Mouse (Mus musculus) kidney, embryonic 16.5 days (tissue): ENCODE data around the gene Bcl2l13. TPM values are rescaled to one million over a fixed set of nuclear protein-coding genes. Genes with fewer than 3 reads are reported as not detected.

Source experiments
- ATAC-seq: fragments of 200-750 bp; cut with Nextera tagmentation; 2 replicates; pipeline ENCODE4 v1.8.0; 2017; ENCODE audit warnings: moderate TSS enrichment; ENCODE audit not compliant: low FRiP score, low TSS enrichment
- H3K27ac ChIP-seq: fragments of 300-500 bp; sonication (generic); 2 replicates; pipeline ENCODE4 v1.5.1; 2014; ENCODE audit warnings: low read length
- H3K27me3 ChIP-seq: fragments of 300-500 bp; sonication (generic); 2 replicates; pipeline ENCODE4 v1.6.1; 2014; ENCODE audit warnings: low read length, control low read depth, mixed read lengths; ENCODE audit not compliant: insufficient read depth
- H3K36me3 ChIP-seq: fragments of 300-500 bp; sonication (generic); 2 replicates; pipeline ENCODE4 v1.6.1; 2014; ENCODE audit warnings: low read length, control low read depth, mixed read lengths; ENCODE audit not compliant: insufficient read depth
- H3K4me1 ChIP-seq: fragments of 300-500 bp; sonication (generic); 2 replicates; pipeline ENCODE4 v1.6.1; 2014; ENCODE audit warnings: low read length, control low read depth, mixed read lengths; ENCODE audit not compliant: insufficient read depth
- H3K4me2 ChIP-seq: fragments of 300-500 bp; sonication (generic); replicated peaks from 2 replicates; pipeline ENCODE4 v1.6.1; 2014; ENCODE audit warnings: low read depth, low read length
- H3K4me3 ChIP-seq: fragments of 300-500 bp; sonication (generic); 2 replicates; pipeline ENCODE4 v1.5.1; 2014; ENCODE audit warnings: mild to moderate bottlenecking, low read length
- H3K9ac ChIP-seq: fragments of 300-500 bp; sonication (generic); replicated peaks from 2 replicates; pipeline ENCODE4 v1.6.1; 2014; ENCODE audit warnings: low read length
- H3K9me3 ChIP-seq: fragments of 300-500 bp; sonication (generic); 2 replicates; pipeline ENCODE4 v1.6.1; 2016; ENCODE audit warnings: low read length, control low read depth
- WGBS: fragments of 180-500 bp; shearing (Covaris S2); extraction: QIAGEN DNeasy Blood & Tissue Kit; methylation state at CpG from one replicate; pipeline ENCODE4 v1.1.7; 2014; 5-methylcytosine and 5-hydroxymethylcytosine counted together
- polyA plus RNA-seq: library from polyadenylated mRNA; unstranded; fragments of >200 nt; fragmentation: Nextera tagmentation; extraction: Ambion mirVana; gene quantifications from 2 replicates; pipeline ENCODE4 v1.2.1, GENCODE M21; 2015

The Bcl2l13 gene
- polyA plus RNA-seq, 1 experiment from 2014 or later = 35.7 TPM

DNA sequence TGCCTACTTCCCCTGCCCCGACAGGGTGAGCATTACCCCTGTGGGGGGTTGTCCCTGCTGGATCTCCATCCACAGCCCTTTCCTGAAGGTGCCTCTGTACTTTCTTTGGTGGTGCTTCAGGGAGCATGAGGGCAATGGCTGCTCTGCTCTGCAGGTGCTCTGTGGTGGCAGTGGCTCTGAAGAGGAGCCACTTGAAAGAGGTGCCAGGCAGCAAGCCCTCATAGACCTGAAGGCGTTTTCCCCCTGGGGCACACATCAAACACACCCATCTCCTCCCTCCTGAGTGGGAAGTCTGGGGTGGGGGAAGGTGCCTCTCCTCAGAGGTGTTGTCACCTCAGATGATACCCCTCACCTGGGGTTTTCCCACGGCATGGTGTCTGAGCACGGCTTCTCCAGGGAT is 98.2 kb downstream of the Bcl2l13 start:
- no peak overlapping the region for H3K9ac ChIP-seq
- no peak overlapping the region for H3K27ac ChIP-seq
- peaks cover 33% of the 10 kb centered on the region for H3K36me3 ChIP-seq
- WGBS = 76% methylated on average over 4 of the region's 4 CpGs
- H3K4me3 ChIP-seq = no peak overlapping the region
- ATAC-seq = no peak
- no peaks in the 10 kb centered on the region for H3K4me1 ChIP-seq
- no peaks in the 10 kb centered on the region for H3K27me3 ChIP-seq
- H3K4me2 ChIP-seq = no peak overlapping the region
- no peaks in the 10 kb centered on the region for H3K9me3 ChIP-seq

DNA sequence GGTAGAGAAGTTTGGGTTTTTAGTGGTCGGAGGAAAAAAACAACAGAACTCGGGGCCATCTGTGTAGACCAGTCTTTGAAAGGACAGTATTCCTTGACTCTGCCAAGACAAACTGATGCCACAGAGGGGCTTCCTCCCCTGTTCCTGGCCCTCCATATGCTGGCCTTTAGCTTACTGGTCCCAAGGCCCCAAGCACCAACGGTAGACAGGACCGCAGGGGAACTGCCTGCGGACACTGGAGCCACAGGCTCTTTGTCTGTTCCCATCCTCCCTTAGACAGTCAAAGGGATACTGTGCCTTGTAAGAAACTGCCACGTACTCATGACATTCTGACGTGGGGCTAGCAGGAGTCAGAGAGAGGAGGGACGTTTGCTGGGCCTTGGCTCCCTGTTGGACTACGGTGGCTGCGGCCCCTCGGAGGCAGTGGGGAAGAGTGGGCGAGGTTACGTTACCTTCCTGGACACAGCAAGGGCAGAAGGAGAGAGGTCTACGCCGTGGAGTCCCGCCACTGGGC is 101.1 kb downstream of the Bcl2l13 start:
- WGBS = 77% methylated on average over 16 of the region's 16 CpGs

DNA sequence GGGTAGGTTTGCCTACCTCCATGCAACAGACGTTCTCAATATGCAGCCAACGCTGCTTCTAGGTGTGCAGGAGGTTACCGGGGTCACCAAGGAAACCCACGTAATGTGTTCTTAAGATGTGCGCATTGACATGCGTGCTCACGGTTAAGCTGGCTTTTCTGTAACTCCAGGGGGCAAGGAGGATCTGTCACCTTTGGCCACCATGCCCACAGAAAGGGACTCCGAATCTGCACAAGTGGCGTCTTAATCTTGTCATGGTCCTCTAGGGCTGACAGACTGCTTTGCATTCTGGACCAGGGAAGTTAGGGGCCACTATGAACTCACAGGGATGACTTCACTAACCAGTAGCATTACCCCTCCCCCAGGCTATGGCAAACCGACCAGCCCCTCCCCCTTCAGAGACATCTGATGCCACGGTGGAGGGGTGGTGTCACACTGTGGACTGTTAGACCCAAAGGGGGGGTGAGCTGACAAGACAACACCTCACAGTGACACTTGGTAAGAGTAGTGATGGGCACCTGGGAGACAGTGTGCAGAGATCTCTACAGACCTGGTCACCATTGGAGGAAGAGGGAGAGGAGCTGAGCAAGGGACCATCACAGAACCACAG is 102.1 kb downstream of the Bcl2l13 start:
- Histone ChIP-seq H3K27me3 (no peaks in the 10 kb centered on the region), H3K4me2 (no peak overlapping the region), H3K9me3 (no peaks in the 10 kb centered on the region), H3K9ac (no peak overlapping the region), H3K36me3 (peaks cover 17% of the 10 kb centered on the region), H3K4me1 (no peaks in the 10 kb centered on the region), H3K4me3 (no peak overlapping the region), H3K27ac (no peak overlapping the region)
- no peak for ATAC-seq
- WGBS = 76% methylated on average over 11 of the region's 11 CpGs

More for the DNA sequence above, 101.1 kb downstream of the Bcl2l13 start:
- H3K27ac ChIP-seq = no peak overlapping the region
- no peak for ATAC-seq
- no peaks in the 10 kb centered on the region for H3K9me3 ChIP-seq
- H3K4me2 ChIP-seq = no peak overlapping the region
- no peak overlapping the region for H3K9ac ChIP-seq
- H3K27me3 ChIP-seq = no peaks in the 10 kb centered on the region
- no peak overlapping the region for H3K4me3 ChIP-seq
- H3K36me3 ChIP-seq = peaks cover 26% of the 10 kb centered on the region
- no peaks in the 10 kb centered on the region for H3K4me1 ChIP-seq

DNA sequence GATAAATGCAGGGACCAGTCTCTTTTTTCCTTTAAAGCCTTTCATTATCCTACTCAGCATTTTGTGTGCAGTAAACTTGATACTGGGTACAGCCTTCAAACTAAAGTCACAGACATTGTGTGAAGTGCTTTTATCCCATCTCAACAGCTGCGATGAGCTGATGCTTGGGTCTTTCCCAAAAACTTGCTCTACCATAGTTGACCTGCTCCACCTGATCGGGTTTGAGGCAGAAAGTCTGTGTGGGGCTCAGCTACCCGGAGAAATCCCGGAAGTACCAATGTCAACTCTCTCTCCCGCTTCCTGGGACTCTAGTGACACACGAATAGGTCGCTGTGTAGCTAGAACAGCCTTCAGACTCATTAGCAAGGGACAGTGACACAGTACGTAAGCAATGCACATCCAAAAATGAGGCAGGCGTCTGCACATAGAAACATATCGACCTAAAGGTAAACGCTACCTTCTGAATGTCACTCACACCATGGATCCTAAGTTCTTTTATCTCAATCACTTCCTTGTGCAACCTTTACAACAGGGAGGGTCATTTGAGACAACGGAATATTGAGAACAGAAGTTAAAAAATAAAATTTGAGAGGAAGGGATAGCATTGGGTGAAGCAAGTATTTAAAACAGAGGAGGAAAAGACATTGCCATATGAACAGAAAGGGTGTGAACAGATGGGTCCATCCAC is 102.9 kb downstream of the Bcl2l13 start:
- no peaks in the 10 kb centered on the region for H3K27me3 ChIP-seq
- no peak overlapping the region for H3K4me2 ChIP-seq
- H3K27ac ChIP-seq = no peak overlapping the region
- peaks cover 11% of the 10 kb centered on the region for H3K36me3 ChIP-seq
- no peak overlapping the region for H3K9ac ChIP-seq
- H3K9me3 ChIP-seq = no peaks in the 10 kb centered on the region
- WGBS = 86% methylated on average over 12 of the region's 12 CpGs
- H3K4me1 ChIP-seq = no peaks in the 10 kb centered on the region
- no peak overlapping the region for H3K4me3 ChIP-seq
- ATAC-seq = no peak

DNA sequence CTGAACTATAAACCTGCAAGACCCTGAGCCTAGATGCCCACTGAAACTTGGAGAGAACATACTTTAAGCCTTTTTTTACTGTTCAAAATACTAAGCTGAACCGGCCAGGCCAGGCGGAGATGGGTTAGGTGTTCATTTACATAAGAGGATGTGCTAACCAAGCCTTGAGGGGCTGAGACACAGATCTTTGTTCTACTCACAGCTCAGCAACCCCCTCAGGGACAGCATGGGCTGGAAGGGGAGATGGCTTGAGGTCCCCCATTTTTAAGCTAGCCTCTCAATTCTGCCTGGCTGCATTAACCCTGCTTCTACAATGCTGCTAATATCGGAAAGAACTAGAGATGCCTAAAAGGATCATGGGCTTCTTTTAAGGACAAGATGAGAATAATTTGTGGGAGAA is 103.8 kb downstream of the Bcl2l13 start:
- no peak overlapping the region for H3K9ac ChIP-seq
- H3K4me1 ChIP-seq = no peaks in the 10 kb centered on the region
- peaks cover 2% of the 10 kb centered on the region for H3K36me3 ChIP-seq
- no peaks in the 10 kb centered on the region for H3K9me3 ChIP-seq
- H3K27ac ChIP-seq = no peak overlapping the region
- no peak overlapping the region for H3K4me2 ChIP-seq
- no peak for ATAC-seq
- WGBS = 86% methylated on average over 3 of the region's 3 CpGs
- no peak overlapping the region for H3K4me3 ChIP-seq
- H3K27me3 ChIP-seq = no peaks in the 10 kb centered on the region

DNA sequence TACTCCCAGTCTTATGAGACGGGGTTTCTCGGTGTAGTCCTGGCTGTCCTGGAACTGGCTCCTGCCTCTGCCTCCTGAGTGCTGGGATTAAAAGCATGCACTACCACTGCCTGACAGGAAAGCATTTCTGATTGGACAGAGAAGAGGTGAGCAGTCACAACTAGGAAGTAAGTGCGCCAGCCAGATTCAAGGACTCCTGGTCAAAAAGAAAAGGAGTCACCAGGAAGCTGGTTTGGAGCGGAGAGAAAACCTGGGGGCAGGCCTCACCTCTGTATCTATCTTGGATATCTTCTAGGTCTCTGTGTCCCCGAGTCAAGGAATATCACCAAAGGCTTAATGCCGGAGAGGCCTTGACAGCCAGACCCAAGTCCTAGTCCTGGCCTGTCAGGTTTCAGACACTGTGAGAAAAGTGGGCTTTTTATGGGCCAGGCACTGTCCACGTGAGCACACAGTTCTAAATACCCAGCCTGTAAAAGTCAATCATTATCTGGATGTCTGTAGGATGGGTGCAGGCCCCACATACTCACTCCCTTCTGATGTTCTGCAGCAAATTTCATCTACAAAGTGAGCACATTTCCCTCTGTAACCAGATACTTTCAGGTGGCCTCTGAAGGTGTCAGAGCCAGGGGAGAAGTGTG is 104.6 kb downstream of the Bcl2l13 start:
- 84% methylated on average over 7 of the region's 7 CpGs for WGBS
- Histone ChIP-seq H3K9me3 (no peaks in the 10 kb centered on the region), H3K4me2 (no peak overlapping the region), H3K9ac (no peak overlapping the region), H3K27me3 (no peaks in the 10 kb centered on the region), H3K27ac (peak overlapping the region; percentile 16; the same call in 1 of the 2 replicates), H3K4me3 (no peak overlapping the region), H3K36me3 (no peaks in the 10 kb centered on the region), H3K4me1 (no peaks in the 10 kb centered on the region)
- ATAC-seq = peak; percentile 17; the same call in 1 of the 2 replicates

DNA sequence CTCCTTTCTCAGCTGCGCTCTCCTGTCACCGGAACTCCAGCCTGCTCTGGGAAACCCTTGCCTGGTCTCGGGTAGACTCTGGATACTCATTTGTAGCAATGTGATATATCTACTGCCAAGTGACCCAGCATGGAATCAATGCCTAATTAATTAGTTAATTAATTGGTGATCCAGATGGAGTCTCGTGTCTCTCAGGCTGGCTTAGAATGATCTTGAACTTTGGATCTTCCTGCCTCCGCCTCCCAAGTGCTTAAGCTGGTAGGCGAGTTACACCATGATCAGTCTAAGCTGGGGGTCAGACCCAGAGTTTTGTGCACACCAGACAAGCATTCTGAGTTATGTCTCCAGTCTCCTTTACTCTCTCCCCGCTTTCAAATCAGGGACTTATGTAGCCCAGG is 105.1 kb downstream of the Bcl2l13 start:
- Histone ChIP-seq H3K4me2 (no peak overlapping the region), H3K27ac (peak overlapping the region; percentile 37; the same call in 1 of the 2 replicates), H3K36me3 (no peaks in the 10 kb centered on the region), H3K9me3 (no peaks in the 10 kb centered on the region), H3K27me3 (no peaks in the 10 kb centered on the region), H3K9ac (no peak overlapping the region), H3K4me1 (no peaks in the 10 kb centered on the region), H3K4me3 (no peak overlapping the region)
- ATAC-seq = peak; percentile 46; the same call in 1 of the 2 replicates
- WGBS = 62% methylated on average over 7 of the region's 7 CpGs

DNA sequence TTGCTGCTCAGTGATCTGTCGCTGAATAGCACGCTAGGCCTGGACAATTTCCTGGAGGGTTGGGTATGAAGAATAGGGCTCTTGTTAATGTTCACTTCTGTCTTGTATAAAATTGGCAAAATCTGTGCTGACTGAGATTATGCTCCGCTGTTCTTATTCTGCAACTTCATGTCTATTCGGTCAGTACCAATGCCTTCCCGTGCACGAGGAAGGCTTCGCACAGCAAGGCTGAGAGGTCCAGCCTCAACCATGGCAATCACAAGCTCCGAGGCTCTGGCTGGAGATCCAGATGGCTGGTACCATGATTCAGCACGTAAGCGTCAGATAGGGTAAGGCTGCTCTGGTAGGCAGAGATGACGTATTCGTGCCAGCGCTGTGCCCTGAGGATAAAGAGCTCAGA is 105.6 kb downstream of the Bcl2l13 start:
- H3K27ac ChIP-seq = 0 out of 2 replicates have a peak overlapping the region, but pooled peaks have one; percentile 37
- 92% methylated on average over 13 of the region's 13 CpGs for WGBS
- H3K4me2 ChIP-seq = no peak overlapping the region
- H3K27me3 ChIP-seq = no peaks in the 10 kb centered on the region
- ATAC-seq = no peak; the same call in 1 of the 2 replicates
- no peaks in the 10 kb centered on the region for H3K9me3 ChIP-seq
- H3K4me1 ChIP-seq = no peaks in the 10 kb centered on the region
- no peaks in the 10 kb centered on the region for H3K36me3 ChIP-seq
- H3K9ac ChIP-seq = no peak overlapping the region
- no peak overlapping the region for H3K4me3 ChIP-seq
